Mouse (Mus musculus) layer of hippocampus, postnatal 10 days (tissue): Measurements from ENCODE around the gene Slc35a3. TPM values are rescaled to one million over a fixed set of nuclear protein-coding genes. Genes with fewer than 3 reads are reported as not detected.

Source experiments
- DNase-seq, 2 experiments: peaks; one replicate each; pipeline ENCODE4 v3.0.0; 2021; ENCODE audit warnings: low spot score in 2 of 2
- total RNA-seq, 2 experiments: library from RNA; stranded (reverse); gene quantifications; 2 replicates each; pipeline ENCODE4 v1.2.3; 2021

The Slc35a3 gene
- total RNA-seq, 2 experiments from 2014 or later: 15.2 to 16.9 TPM

DNA sequence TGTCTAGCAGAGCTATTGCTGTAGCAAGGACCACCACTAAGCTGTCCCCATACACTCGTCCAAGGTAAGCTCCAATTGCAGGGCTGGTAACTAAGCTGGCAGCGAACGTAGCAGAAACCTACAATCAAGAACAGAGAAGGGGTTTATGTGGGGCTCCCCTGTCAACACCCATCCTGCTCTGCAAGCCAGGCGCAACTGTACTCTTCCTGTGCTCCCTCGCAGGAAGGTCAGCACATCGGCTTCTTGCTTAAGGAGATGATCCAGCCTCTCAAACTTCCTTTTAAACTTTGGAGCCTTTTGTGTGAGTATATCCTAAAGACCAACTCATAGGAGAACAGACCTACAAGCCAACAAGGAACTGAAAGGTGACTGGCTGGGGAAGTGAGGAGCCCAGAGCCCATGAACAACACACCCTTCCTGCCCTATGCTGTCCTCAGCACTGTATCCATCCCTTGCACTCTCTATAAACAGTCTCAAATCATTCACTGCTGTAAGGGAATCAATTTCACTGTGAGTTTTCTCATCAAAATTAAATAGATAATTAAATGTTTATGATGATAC is 70.7 kb downstream of the Slc35a3 start:
- DNase-seq: no peak

DNA sequence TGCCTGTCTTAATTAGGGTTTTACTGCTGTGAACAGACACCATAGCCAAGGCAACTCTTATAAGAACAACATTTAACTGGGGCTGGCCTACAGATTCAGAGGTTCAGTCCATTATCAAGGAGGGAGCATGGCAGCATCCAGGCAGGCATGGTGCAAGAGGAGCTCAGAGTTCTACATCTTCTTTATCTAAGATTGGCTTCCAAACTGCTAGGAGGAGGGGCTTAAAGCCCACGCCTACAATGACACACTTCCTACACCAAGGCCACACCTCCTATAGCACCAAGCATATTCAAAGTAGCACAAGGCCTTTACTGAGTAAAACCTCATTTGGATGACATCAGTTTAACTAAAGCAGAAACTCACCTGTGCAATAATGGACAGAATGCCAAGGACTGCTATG is 72.6 kb downstream of the Slc35a3 start:
- no peak for DNase-seq

DNA sequence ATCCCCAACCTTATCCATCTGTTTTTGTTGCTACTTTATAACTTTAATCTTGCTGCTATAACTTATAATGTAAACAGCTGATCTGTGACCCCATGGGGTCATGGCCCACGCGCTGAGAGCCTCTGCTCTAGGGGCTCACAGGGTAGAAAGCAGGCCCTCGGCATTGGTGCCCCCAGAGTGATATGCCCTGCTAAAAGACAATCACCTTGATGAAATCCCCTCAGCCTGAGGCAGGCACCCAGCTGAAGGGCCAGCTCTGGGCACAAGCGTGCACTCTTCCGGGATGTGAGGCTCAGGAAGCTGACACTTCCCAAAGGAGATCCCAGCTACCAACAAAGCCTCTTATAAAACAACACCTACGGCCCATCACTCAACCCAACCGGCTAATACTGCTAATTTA is 74.1 kb downstream of the Slc35a3 start:
- no peak for DNase-seq

DNA sequence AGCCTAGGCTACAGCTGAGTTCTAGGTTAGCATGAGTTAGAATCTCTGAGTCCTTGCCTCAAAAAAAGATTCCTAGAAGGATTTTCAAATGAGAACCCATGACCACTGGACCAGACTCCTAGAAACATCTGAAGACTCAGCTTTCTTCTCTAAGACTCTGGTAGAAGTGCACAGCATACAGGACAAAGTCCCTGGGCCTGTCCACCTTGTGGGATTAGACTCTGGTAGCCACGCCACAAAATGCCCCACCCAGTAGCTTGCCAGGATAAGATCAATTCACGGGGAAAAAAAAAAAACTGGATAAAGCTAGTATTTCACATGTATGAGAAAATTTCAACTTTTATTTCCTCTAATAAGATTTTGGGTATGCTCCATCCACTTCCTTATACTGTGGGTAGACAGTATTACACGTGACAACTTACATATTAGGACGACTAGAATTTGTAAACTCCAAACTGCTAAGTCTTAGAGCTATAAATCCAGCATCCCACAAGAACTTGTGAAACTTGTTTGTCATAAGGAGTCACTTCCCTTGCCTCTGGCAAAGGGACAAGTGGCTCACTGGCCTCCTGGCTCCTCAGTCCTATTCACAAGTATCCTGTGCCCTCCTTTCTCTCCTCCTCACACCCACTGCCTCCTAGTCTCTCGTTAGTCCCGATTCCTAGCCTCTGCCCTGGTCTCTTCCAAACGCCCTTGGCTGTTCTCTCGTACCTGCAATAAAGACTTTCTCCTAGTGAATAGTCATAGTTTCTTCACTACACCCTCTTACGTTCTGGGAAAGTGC is 74.7 kb downstream of the Slc35a3 start:
- no peak for DNase-seq

DNA sequence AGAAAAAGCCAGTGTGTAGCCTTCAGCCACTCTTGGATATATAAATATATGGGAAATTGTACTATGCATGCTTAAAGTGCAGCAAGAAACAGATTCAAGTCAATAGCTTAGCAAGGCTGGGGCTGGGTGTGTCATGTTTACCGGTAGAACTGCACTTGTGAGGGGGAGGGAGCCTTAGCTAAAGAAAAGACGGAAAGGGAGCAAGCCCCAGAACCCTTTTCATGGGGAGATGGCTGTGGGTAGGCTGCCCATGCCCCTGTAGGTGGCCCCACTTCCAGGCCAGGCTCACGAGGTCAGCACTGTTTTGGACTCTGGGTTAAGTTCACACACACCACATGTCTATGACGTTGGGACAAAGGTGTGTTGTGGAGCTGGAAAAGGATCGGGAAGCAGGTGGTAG is 76.8 kb downstream of the Slc35a3 start:
- no peak for DNase-seq

DNA sequence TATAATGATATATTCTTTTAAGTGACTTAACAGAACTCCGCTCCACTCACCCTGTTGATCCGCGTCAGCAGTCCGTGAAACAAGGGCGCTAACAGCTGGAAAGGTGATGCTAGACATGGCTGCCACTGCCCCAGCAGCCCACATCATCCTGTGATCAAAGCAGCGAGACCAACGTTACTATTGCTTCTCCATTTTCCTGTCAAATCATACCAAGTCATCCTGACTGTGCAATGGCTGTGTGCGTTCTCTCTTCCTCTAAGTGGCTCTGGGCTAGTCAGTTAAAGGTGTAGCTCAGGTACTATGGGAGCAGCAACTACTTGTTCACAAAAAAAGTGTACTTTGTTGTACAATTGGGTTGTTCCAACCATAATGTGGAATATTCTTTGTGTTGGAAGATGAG is 77.8 kb downstream of the Slc35a3 start:
- DNase-seq: no peak

DNA sequence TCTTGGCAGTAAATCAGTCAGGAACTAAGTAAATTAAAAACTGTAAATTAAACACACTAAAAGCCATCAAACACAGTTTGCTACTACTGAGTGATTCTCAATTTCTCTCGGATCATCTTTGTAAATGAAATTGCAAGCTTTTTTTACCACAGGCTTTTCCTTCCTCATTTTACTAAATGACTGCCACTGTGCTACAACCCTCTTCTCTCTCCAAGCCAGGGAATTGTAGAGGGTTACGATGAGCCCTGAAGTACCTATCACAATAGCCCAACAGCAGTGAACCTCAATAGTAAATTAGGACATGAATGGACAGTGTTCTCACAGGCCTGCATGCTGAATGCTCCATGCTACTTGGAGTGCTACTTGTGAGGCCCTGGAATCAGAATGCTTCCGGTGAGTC is 78.5 kb downstream of the Slc35a3 start:
- DNase-seq: no peak

DNA sequence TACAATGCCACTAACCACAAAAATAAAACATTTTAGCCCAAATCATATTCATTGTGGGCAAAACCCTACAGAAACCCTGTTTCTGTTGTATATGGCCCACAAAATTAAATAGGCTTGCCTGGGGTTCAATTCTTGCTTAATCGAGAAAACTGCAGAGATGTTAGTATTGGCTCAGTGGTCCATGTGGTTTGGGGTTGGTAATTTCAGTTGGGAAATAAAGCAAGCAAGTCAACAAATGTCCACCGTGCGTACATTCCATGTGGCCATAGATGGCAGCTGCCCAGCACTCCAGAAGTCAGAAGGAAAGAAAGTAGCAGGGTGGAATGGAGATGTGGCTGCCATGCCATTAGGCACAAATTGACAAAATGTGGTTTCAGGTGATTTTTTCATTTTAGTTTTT is 79.7 kb downstream of the Slc35a3 start:
- DNase-seq: no peak

DNA sequence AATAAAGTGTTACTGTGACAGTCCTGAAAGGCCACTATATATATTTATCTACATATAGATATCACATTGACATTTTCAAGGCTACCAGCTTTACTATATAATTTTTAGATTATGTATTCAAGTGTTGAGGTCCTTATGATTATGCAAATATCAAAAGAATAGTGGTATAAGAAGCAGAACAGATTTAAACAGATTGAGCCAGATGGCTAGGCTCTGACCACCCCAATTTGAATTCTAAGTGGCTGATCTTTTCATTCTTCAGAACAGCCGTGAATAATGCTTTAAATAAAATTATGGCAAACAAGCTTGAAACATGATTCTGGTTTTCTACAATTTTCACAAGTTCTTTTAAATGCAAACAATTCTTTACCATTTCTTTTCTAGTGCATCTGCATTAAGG is 81.2 kb downstream of the Slc35a3 start:
- DNase-seq: no peak

DNA sequence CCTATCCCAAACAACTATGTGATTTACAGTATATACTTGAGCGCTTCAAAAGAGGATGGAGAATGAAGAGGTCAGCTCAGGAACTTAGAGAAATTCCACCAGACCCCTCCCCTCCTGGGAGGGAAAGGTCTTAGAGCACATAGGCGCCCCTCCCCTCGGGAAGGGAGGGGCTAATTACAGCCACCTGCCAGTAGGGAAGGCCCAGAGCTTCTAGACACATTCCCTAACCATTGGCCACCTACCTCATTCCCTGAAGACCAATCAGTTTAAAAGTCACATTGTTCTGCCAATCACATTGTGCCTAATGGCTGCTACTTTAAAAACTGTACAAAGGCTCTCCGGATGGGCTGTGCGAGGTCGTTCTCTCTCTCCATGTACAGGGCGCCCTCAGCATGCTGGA is 90.0 kb downstream of the Slc35a3 start:
- no peak for DNase-seq

DNA sequence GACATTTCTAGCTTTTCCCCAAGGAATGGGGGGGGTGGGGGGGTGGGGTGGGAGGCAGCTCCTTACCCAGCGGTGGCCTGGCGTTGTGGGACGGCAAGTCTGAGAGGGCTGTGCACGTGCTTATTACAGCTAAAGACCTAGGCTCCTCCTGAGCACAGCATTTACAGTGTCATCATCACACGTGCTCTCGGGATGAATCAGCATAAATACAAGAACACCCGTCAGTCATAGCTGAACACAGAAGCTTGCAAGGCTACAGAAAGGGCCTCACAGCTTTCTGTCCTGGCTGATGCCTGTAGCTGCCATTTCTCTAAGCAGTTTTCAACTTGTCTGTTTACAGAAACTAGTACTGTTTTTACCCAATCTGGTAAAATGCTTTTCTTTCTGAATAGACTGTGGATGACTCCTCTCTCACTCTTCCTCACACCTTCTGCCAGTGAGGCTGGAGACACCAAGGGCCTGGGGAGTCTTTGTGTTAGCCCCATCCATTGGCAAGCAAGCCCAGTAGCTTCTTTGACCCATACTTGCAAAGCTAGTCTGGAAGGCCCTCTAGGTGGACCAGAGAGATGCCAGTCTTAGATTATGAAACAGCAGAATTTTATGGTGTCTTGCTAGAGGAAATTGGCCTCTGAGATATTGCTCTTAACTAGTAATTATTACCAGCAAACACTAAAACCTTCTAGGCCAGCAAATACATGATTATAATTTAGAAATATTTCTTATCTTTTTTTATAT is 91.8 kb downstream of the Slc35a3 start:
- DNase-seq: no peak

Other genes starting within 250 kb of the Slc35a3 start
- 10 to 100 TPM; 68.1 to 70.0 TPM for gene Rtca, start 204.6 kb downstream of the Slc35a3 start, total RNA-seq
- gene Dbt, start 199.8 kb downstream of the Slc35a3 start, total RNA-seq: 10 to 100 TPM; 16.7 to 22.2 TPM
- under 1 TPM; 0.25 to 0.27 TPM for gene Lrrc39, start 149.9 kb downstream of the Slc35a3 start, total RNA-seq
- 10 to 100 TPM in 1 of 2 experiments, 1 to 10 TPM in 1; 9.6 to 11.4 TPM for gene Sass6, start 117.8 kb downstream of the Slc35a3 start, total RNA-seq
- gene Trmt13, start 98.2 kb downstream of the Slc35a3 start, total RNA-seq: 10 to 100 TPM; 14.0 to 17.5 TPM
- gene Mfsd14a, start 50.2 kb downstream of the Slc35a3 start, total RNA-seq: 10 to 100 TPM; 54.8 to 57.5 TPM
- not detected for gene Gm43191, start 31.6 kb downstream of the Slc35a3 start, total RNA-seq
- 10 to 100 TPM; 28.6 to 31.0 TPM for gene Agl, start 95.3 kb upstream of the Slc35a3 start, total RNA-seq
- gene Frrs1, start 146.6 kb upstream of the Slc35a3 start, total RNA-seq: 1 to 10 TPM; 1.7 to 2.5 TPM